Mouse (Mus musculus) thymus, adult 2 months (tissue): Measurements from ENCODE around the gene Adcy6.

ENCODE experiments used
- CTCF ChIP-seq: fragments of 200-500 bp; IDR thresholded peaks from 2 replicates; pipeline ENCODE4 v1.5.1; 2012; ENCODE audit warnings: mild to moderate bottlenecking, control low read depth, low read length, moderate library complexity, borderline replicate concordance; ENCODE audit not compliant: control insufficient read depth, poor library complexity, insufficient read depth; ENCODE audit errors: extremely low read depth
- POLR2A ChIP-seq: fragments of 200-500 bp; IDR thresholded peaks from 2 replicates; pipeline ENCODE4 v1.6.1; 2012; ENCODE audit warnings: mild to moderate bottlenecking, low read length, control low read depth, moderate library complexity; ENCODE audit not compliant: control insufficient read depth, poor library complexity, insufficient read depth; ENCODE audit errors: extremely low read depth

- TF ChIP-seq CTCF (no peak), POLR2A (no peak)
Measured at GRCm38 (mm10) chr15:98582996-98583395, 26.9 kb downstream of the Adcy6 start.
